In the genomic region with DNA sequence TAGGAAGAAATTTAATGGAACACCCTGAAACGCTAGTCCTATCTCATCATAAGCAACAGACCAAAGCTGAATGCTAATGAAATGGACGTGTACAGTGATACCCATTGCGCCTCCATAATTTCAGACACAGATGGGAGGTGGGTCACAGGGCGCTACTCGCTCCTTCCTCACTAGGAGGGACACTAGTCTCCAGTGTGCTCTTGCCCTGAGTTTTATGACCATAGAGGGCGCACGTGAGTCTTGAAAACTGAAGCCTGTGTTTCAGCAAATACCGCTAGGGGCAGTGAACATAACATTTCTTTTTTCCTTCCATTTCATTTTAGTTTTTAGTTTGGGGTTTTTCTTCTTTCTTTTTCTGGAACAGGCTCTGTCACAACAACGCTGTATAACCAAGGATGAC, we compare ENCODE assay signal across 17 mouse cellular contexts.
A peak's percentile ranks its signal among the peaks of the same experiment; 100 is the strongest.
DNase-seq lines count a peak whose midpoint lies in the region; ATAC-seq and TF ChIP-seq lines count a peak whose summit lies in the region.
"Had no signal": no experiment of that assay in that cellular context is flagged by ENCODE, and none has a peak within 500 bp of the region (broad histone marks: within the 10 kb centered on the region; RNA-seq: fewer than 3 reads in every experiment).

No protein-coding gene starts in this region.

- 0 out of 2 replicates have a peak overlapping the region, but pooled peaks have one; percentile 18 for H3K27ac ChIP-seq in kidney, embryonic 15.5 days
- H3K27ac ChIP-seq in lung, postnatal 0 days (ENCODE audit: low read length), result no peak overlapping the region
- H3K27ac ChIP-seq: embryonic facial prominence, embryonic 12.5 days; forebrain, embryonic 15.5 days; heart, embryonic 13.5 days; hindbrain, embryonic 15.5 days; limb, embryonic 10.5 days had no signal

- H3K4me1 ChIP-seq in kidney, embryonic 15.5 days, result peaks cover 3% of the 10 kb centered on the region; the same call in 1 of the 2 replicates
- no peaks in the 10 kb centered on the region for H3K4me1 ChIP-seq in lung, postnatal 0 days (ENCODE audit: insufficient read depth, low read depth, low read length)
- H3K4me1 ChIP-seq: embryonic facial prominence, embryonic 12.5 days; forebrain, embryonic 15.5 days; heart, embryonic 13.5 days; hindbrain, embryonic 15.5 days; megakaryocyte, embryonic 14.5 days had no signal

- H3K4me2 ChIP-seq in kidney, embryonic 15.5 days, result no peak overlapping the region
- H3K4me2 ChIP-seq in lung, postnatal 0 days (replicated peaks; ENCODE audit: low read depth, low read length), result no peak overlapping the region
- H3K4me2 ChIP-seq: embryonic facial prominence, embryonic 12.5 days; forebrain, embryonic 15.5 days; heart, embryonic 13.5 days; hindbrain, embryonic 15.5 days had no signal

- no peak overlapping the region for H3K9ac ChIP-seq in kidney, embryonic 15.5 days
- H3K9ac ChIP-seq in lung, postnatal 0 days (replicated peaks; ENCODE audit: low read depth), result no peak overlapping the region
- H3K9ac ChIP-seq: embryonic facial prominence, embryonic 12.5 days; forebrain, embryonic 15.5 days; heart, embryonic 13.5 days; hindbrain, embryonic 15.5 days had no signal

- DNase-seq in kidney, postnatal 14 days, result no peak
- peak; percentile 1 for DNase-seq in lung, postnatal 36 days
- no peak for DNase-seq in lung, postnatal 0 days (ENCODE audit: low spot score)
- peak; percentile 7 for DNase-seq in NIH3T3 (ENCODE audit: low read depth)
- DNase-seq in retina, embryonic 14.5 days (ENCODE audit: low spot score), result peak; percentile 34
- no peak for DNase-seq in thymus, postnatal 0 days (ENCODE audit: low spot score)
- DNase-seq: gastrocnemius, postnatal 25 days had no signal

- 0 out of 2 replicates have a peak, but pooled peaks have one; percentile 67 for ATAC-seq in kidney, embryonic 15.5 days (replicated peaks; ENCODE audit: low FRiP score)
- no peak for ATAC-seq in lung, postnatal 0 days
- ATAC-seq in monocyte, adult 5-6 weeks (replicated peaks; ENCODE audit: insufficient number of reproducible peaks, low FRiP score, low TSS enrichment, poor library complexity, severe bottlenecking), result no peak
- ATAC-seq: activated CD4-positive, CD25-positive, alpha-beta regulatory T cell, adult 4 months; forebrain, embryonic 15.5 days had no signal

- 85% methylated on average over 9 of the region's 9 CpGs for WGBS in kidney, embryonic 15.5 days
- 86% methylated on average over 9 of the region's 9 CpGs for WGBS in lung, postnatal 0 days

- no peak; the same call in 1 of the 2 replicates for TF ChIP-seq CTCF in lung, postnatal 0 days (IDR thresholded peaks at IDR 0.05)

- H3K9me3 ChIP-seq in kidney, embryonic 15.5 days (replicated peaks), result no peaks in the 10 kb centered on the region
- H3K9me3 ChIP-seq in lung, postnatal 0 days (ENCODE audit: low read length), result no peaks in the 10 kb centered on the region
- H3K9me3 ChIP-seq: embryonic facial prominence, embryonic 12.5 days; forebrain, embryonic 15.5 days; heart, embryonic 13.5 days; hindbrain, embryonic 15.5 days; limb, embryonic 10.5 days had no signal

- H3K36me3 ChIP-seq in kidney, embryonic 15.5 days, result no peaks in the 10 kb centered on the region
- H3K36me3 ChIP-seq in lung, postnatal 0 days (ENCODE audit: insufficient read depth, low read length), result no peaks in the 10 kb centered on the region
- H3K36me3 ChIP-seq: embryonic facial prominence, embryonic 12.5 days; forebrain, embryonic 15.5 days; heart, embryonic 13.5 days; hindbrain, embryonic 15.5 days; limb, embryonic 10.5 days had no signal

- no peak for TF ChIP-seq EP300 in lung, postnatal 0 days (IDR thresholded peaks at IDR 0.05)

- no peaks in the 10 kb centered on the region for H3K27me3 ChIP-seq in kidney, embryonic 15.5 days
- H3K27me3 ChIP-seq in lung, postnatal 0 days (replicated peaks; ENCODE audit: insufficient read depth, low read length), result no peaks in the 10 kb centered on the region
- H3K27me3 ChIP-seq: CH12.LX; embryonic facial prominence, embryonic 12.5 days; forebrain, embryonic 15.5 days; heart, embryonic 13.5 days; hindbrain, embryonic 15.5 days; megakaryocyte, embryonic 14.5 days had no signal

- H3K4me3 ChIP-seq in kidney, embryonic 15.5 days (replicated peaks), result no peak overlapping the region
- no peak overlapping the region for H3K4me3 ChIP-seq in lung, postnatal 0 days (ENCODE audit: low read depth, low read length)
- H3K4me3 ChIP-seq: embryonic facial prominence, embryonic 12.5 days; forebrain, embryonic 15.5 days; heart, embryonic 13.5 days; hindbrain, embryonic 15.5 days; limb, embryonic 10.5 days; megakaryocyte, embryonic 14.5 days had no signal

Comparison
In these comparisons a context has a peak if more than half of its experiments do, and no peak if none do; other contexts are left out.
1. DNase-seq: peak in lung, postnatal 36 days (single experiment), NIH3T3 (single experiment) and retina, embryonic 14.5 days (single experiment); none in kidney, postnatal 14 days (single experiment), lung, postnatal 0 days (single experiment) and thymus, postnatal 0 days (single experiment).